Mouse (Mus musculus): ENCODE measurements around the gene Ifne.

DNA sequence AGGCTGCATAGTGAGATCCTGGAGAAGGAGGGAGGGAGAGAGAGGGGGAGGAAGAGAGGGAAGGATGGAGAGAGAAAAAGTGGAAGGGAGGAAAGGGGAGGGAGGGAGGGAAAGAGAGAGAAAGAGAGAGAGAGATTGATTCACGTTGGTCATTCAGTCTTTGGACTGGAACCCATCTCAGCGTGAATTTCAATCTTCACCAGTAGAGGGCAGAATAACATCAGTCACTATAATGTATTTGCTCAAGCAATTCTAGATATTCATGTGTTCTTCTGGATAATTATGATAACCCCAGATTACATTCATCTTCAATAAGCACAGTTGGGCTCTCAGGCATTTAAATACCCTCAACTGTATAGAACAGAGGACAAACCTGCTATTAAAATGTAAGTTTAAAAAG, 7.3 kb downstream of the Ifne start:
- peak; percentile 48; the same call in 1 of the 2 replicates for TF ChIP-seq CTCF (IDR thresholded peaks at IDR 0.05; ENCODE audit: borderline replicate concordance, extremely low read depth, insufficient read depth, insufficient read length)
- no peak for TF ChIP-seq POLR2A (IDR thresholded peaks at IDR 0.05; ENCODE audit: borderline replicate concordance, extremely low read depth, insufficient read depth, insufficient read length, poor library complexity, severe bottlenecking)

All from brain, embryonic 14.5 days (tissue).